Mouse (Mus musculus): ENCODE measurements around the gene Gm20517. TPM values are rescaled to one million over a fixed set of nuclear protein-coding genes. Genes with fewer than 3 reads are reported as not detected.

Gene Gm20517
- polyA plus RNA-seq, 1 experiment, result 1.7 TPM

- Histone ChIP-seq H3K4me3 (ENCODE audit: low read depth, low read length) (no peak overlapping the region), H3K4me1 (ENCODE audit: control insufficient read depth, insufficient read depth, insufficient read length, low read length) (peaks cover 7% of the 10 kb centered on the region), H3K36me3 (ENCODE audit: control insufficient read depth, insufficient read depth, low read length) (no peaks in the 10 kb centered on the region), H3K27ac (ENCODE audit: insufficient read depth, low read depth, low read length) (no peak overlapping the region), H3K27me3 (ENCODE audit: control insufficient read depth, insufficient read depth, low read length) (no peaks in the 10 kb centered on the region)
- no peak for TF ChIP-seq CTCF (IDR thresholded peaks at IDR 0.05; ENCODE audit: extremely low read depth, insufficient read length, insufficient replicate concordance, low read depth, low read length)
- 98% methylated on average over 3 of the region's 3 CpGs for WGBS
These were observed 80.3 kb downstream of the Gm20517 start for GRCm38 (mm10) chr17:47691650-47692049.

DNA sequence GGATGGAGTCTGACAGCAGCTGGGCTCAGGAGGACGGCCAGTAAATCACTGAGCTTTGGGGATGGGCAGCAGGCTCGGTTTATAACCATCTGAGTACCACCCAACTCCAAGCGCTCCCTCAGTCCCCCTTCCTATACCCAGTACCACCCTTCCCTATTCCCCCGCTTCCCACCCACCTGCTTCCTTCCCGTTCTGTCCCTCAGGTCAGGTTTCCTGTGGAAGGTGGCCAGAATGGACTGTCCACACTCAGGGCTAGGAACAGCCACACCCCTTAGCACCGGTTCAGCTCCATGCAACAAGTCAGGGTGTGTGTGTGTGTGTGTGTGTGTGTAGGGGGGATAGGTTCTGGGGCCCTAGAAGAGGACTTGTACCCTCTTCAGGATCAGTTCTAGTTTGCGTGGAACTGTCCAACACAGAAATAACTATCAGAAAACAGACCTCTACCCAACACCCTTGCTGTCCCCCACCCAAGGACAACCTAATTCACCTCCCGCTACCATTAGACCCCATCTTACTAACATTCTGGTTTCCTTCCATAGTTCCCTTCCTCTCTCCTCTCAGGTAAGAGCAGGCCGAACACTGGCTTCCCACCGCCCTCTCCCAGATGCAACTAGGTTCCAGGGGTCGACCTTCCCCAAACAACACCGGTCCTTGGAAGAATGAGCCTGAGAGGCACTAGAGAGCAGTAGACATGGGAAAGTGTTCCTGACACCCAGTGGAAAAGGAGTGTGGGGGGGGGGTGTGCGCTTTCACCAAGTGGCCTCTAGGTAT lies 82.5 kb downstream of the Gm20517 start:
- WGBS, result 62% methylated on average over 13 of the region's 13 CpGs
- no peaks in the 10 kb centered on the region for H3K36me3 ChIP-seq (ENCODE audit: control insufficient read depth, insufficient read depth, low read length)
- H3K27ac ChIP-seq (ENCODE audit: insufficient read depth, low read depth, low read length), result no peak overlapping the region
- H3K4me3 ChIP-seq (ENCODE audit: low read depth, low read length), result peak overlapping the region; percentile 86
- TF ChIP-seq CTCF (IDR thresholded peaks at IDR 0.05; ENCODE audit: extremely low read depth, insufficient read length, insufficient replicate concordance, low read depth, low read length) (no peak), POLR2A (IDR thresholded peaks at IDR 0.05; ENCODE audit: low read depth, low read length) (no peak)
- peaks cover 4% of the 10 kb centered on the region for H3K4me1 ChIP-seq (ENCODE audit: control insufficient read depth, insufficient read depth, insufficient read length, low read length)
- H3K27me3 ChIP-seq (ENCODE audit: control insufficient read depth, insufficient read depth, low read length), result no peaks in the 10 kb centered on the region

DNA sequence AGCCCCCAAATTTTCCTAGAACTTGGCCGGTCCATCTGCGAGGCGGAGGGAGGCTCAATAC lies 82.9 kb downstream of the Gm20517 start, which contains the start of gene Gm21981:
Gene Gm21981 (minus strand): TSS at position 14 of the 61 bp plus-strand sequence.
- H3K36me3 ChIP-seq (ENCODE audit: control insufficient read depth, insufficient read depth, low read length), result no peaks in the 10 kb centered on the region
- WGBS, result 3% methylated on average over 3 of the region's 3 CpGs
- H3K27me3 ChIP-seq (ENCODE audit: control insufficient read depth, insufficient read depth, low read length), result no peaks in the 10 kb centered on the region
- no peak within 1 kb of the TSS for H3K27ac ChIP-seq (ENCODE audit: insufficient read depth, low read depth, low read length)
- TF ChIP-seq CTCF (IDR thresholded peaks at IDR 0.05; ENCODE audit: extremely low read depth, insufficient read length, insufficient replicate concordance, low read depth, low read length) (no peak), POLR2A (IDR thresholded peaks at IDR 0.05; ENCODE audit: low read depth, low read length) (no peak)
- peaks cover 2% of the 10 kb centered on the region for H3K4me1 ChIP-seq (ENCODE audit: control insufficient read depth, insufficient read depth, insufficient read length, low read length)
- H3K4me3 ChIP-seq (ENCODE audit: low read depth, low read length), result peak within 1 kb of the TSS; percentile 86

DNA sequence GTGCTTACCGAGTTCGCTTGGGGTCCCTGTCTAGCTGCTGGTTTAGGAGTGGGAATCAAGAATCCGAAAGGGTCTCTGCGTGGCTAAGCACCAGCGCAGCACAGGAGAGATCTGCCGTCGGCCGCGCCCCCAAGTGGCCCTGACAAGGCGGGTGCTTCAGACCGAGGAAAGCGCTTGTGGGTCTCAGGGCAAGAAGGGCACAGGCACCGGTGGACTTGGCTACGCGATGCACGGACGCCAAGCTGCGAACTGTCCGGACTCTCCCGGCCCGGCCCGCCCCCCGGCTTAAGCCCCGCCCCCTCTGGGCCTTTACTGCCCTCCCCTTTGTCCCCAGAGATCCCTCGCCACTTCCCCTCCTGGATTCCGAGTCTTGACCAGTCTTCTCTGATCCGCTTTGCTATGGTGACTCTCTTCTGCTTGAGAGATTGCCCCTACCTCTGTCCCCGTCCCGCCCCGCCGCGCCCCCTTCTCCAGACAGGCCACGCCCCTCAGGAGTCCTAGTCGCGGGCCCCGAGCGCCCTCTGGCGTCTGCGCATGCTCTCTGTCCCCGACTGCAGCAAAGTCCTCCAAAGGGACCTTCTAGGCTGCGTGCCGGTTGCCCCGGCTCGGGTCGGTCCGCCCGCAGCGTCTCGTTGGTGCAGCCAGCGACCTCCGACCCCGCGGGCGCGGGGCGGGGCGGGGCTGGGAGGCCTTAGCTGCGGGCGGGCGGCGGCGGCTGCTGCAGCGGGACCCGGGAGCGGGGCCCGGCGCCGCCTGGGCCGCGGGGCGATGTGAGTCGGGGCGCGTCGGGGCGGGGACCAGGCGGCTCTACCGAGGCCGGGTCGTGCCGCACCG lies 83.3 kb downstream of the Gm20517 start, which contains the start of gene Prickle4:
Gene Prickle4 (minus strand): TSS at position 234 of the 834 bp plus-strand sequence.
- 1% methylated on average over 82 of the region's 82 CpGs for WGBS
- H3K27me3 ChIP-seq (ENCODE audit: control insufficient read depth, insufficient read depth, low read length), result no peaks in the 10 kb centered on the region
- H3K4me3 ChIP-seq (ENCODE audit: low read depth, low read length), result peak within 1 kb of the TSS; percentile 86
- H3K27ac ChIP-seq (ENCODE audit: insufficient read depth, low read depth, low read length), result no peak within 1 kb of the TSS
- H3K4me1 ChIP-seq (ENCODE audit: control insufficient read depth, insufficient read depth, insufficient read length, low read length), result peaks cover 2% of the 10 kb centered on the region; the same call in 1 of the 2 replicates
- H3K36me3 ChIP-seq (ENCODE audit: control insufficient read depth, insufficient read depth, low read length), result peaks cover 2% of the 10 kb centered on the region; the same call in 1 of the 2 replicates
- no peak for TF ChIP-seq POLR2A (IDR thresholded peaks at IDR 0.05; ENCODE audit: low read depth, low read length)
- TF ChIP-seq CTCF (IDR thresholded peaks at IDR 0.05; ENCODE audit: extremely low read depth, insufficient read length, insufficient replicate concordance, low read depth, low read length), result peak; percentile 64

GRCm38 (mm10) chr17:47695337-47695710 lies 83.9 kb downstream of the Gm20517 start:
- no peak overlapping the region for H3K27ac ChIP-seq (ENCODE audit: insufficient read depth, low read depth, low read length)
- peaks cover 2% of the 10 kb centered on the region; the same call in 1 of the 2 replicates for H3K4me1 ChIP-seq (ENCODE audit: control insufficient read depth, insufficient read depth, insufficient read length, low read length)
- H3K27me3 ChIP-seq (ENCODE audit: control insufficient read depth, insufficient read depth, low read length), result no peaks in the 10 kb centered on the region
- WGBS, result under 1% methylated on average over 23 of the region's 23 CpGs
- H3K4me3 ChIP-seq (ENCODE audit: low read depth, low read length), result peak overlapping the region; percentile 86
- TF ChIP-seq POLR2A (IDR thresholded peaks at IDR 0.05; ENCODE audit: low read depth, low read length) (no peak), CTCF (IDR thresholded peaks at IDR 0.05; ENCODE audit: extremely low read depth, insufficient read length, insufficient replicate concordance, low read depth, low read length) (no peak)
- H3K36me3 ChIP-seq (ENCODE audit: control insufficient read depth, insufficient read depth, low read length), result peaks cover 2% of the 10 kb centered on the region; the same call in 1 of the 2 replicates

DNA sequence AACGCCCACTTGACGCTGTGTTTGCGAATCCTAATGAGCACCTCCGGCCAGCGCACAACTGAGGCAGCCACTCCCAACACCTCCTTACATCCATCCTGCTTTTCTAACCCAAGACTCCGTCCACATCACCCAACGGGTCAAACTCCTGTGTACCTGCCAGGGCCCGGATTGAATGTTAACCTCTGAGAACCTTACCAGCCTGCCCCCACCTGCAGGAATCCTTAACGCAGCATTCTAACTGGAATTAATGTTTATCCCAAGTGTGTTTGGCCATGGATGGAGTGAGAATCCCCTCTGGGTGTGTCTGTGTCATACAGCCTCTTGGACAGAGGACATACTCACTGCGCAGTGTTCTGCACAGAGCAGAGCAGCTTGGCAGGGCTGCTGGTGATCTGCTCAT lies 86.8 kb downstream of the Gm20517 start:
- WGBS, result 91% methylated on average over 10 of the region's 10 CpGs
- TF ChIP-seq POLR2A (IDR thresholded peaks at IDR 0.05; ENCODE audit: low read depth, low read length) (no peak), CTCF (IDR thresholded peaks at IDR 0.05; ENCODE audit: extremely low read depth, insufficient read length, insufficient replicate concordance, low read depth, low read length) (no peak)
- Histone ChIP-seq H3K4me1 (ENCODE audit: control insufficient read depth, insufficient read depth, insufficient read length, low read length) (peaks cover 2% of the 10 kb centered on the region; the same call in 1 of the 2 replicates), H3K4me3 (ENCODE audit: low read depth, low read length) (no peak overlapping the region), H3K36me3 (ENCODE audit: control insufficient read depth, insufficient read depth, low read length) (peaks cover 4% of the 10 kb centered on the region; the same call in 1 of the 2 replicates), H3K27ac (ENCODE audit: insufficient read depth, low read depth, low read length) (no peak overlapping the region), H3K27me3 (ENCODE audit: control insufficient read depth, insufficient read depth, low read length) (no peaks in the 10 kb centered on the region)

GRCm38 (mm10) chr17:47699055-47699454 lies 87.7 kb downstream of the Gm20517 start:
- Histone ChIP-seq H3K4me1 (ENCODE audit: control insufficient read depth, insufficient read depth, insufficient read length, low read length) (peaks cover 2% of the 10 kb centered on the region; the same call in 1 of the 2 replicates), H3K27me3 (ENCODE audit: control insufficient read depth, insufficient read depth, low read length) (no peaks in the 10 kb centered on the region), H3K27ac (ENCODE audit: insufficient read depth, low read depth, low read length) (no peak overlapping the region), H3K36me3 (ENCODE audit: control insufficient read depth, insufficient read depth, low read length) (peaks cover 4% of the 10 kb centered on the region; the same call in 1 of the 2 replicates), H3K4me3 (ENCODE audit: low read depth, low read length) (no peak overlapping the region)
- TF ChIP-seq POLR2A (IDR thresholded peaks at IDR 0.05; ENCODE audit: low read depth, low read length) (no peak), CTCF (IDR thresholded peaks at IDR 0.05; ENCODE audit: extremely low read depth, insufficient read length, insufficient replicate concordance, low read depth, low read length) (no peak)
- WGBS, result 74% methylated on average over 2 of the region's 2 CpGs
